Mouse (Mus musculus) MEL (cell line): ENCODE measurements around the gene Rab3a. TPM values are rescaled to one million over a fixed set of nuclear protein-coding genes. Genes with fewer than 3 reads are reported as not detected.

Experiments used
- DNase-seq: peaks from one replicate; pipeline ENCODE4 v3.0.0; 2011; ENCODE audit warnings: low read depth, low spot score
- H3K27ac ChIP-seq: 2 replicates; pipeline ENCODE4 v1.5.1; 2012; ENCODE audit warnings: low read depth, mild to moderate bottlenecking, control low read depth, low read length, moderate library complexity; ENCODE audit not compliant: control insufficient read depth
- H3K27me3 ChIP-seq, 2 experiments: fragments of 150-350 bp in 1 of 2; sonication (generic) in 1 of 2; 2 replicates each; pipeline ENCODE4 v1.6.1; 2012; ENCODE audit warnings: low read length in 2 of 2, mild to moderate bottlenecking in 2 of 2, improper control_type of control experiment in 1 of 2, moderate library complexity in 1 of 2; ENCODE audit not compliant: insufficient read depth in 2 of 2, control insufficient read depth in 1 of 2
- H3K36me3 ChIP-seq, 2 experiments: 2 replicates each; pipeline ENCODE4 v1.6.1; 2012 to 2014; ENCODE audit warnings: low read length in 2 of 2, improper control_type of control experiment in 1 of 2, inconsistent platforms in 1 of 2, mild to moderate bottlenecking in 1 of 2; ENCODE audit not compliant: insufficient read depth in 2 of 2, control insufficient read depth in 1 of 2
- H3K4me1 ChIP-seq, 2 experiments: fragments of 150-350 bp in 1 of 2; sonication (generic) in 1 of 2; 2 replicates each; pipeline ENCODE4 v1.6.1; 2012; ENCODE audit warnings: low read length in 2 of 2, improper control_type of control experiment in 1 of 2, mild to moderate bottlenecking in 1 of 2; ENCODE audit not compliant: insufficient read depth in 2 of 2, control insufficient read depth in 1 of 2
- H3K4me3 ChIP-seq, 2 experiments: fragments of 150-350 bp in 1 of 2; sonication (generic) in 1 of 2; 2 replicates each; pipeline ENCODE4 v1.5.1; 2012; ENCODE audit warnings: low read depth in 2 of 2, low read length in 2 of 2, mild to moderate bottlenecking in 2 of 2, moderate library complexity in 2 of 2, control low read depth in 1 of 2, improper control_type of control experiment in 1 of 2; ENCODE audit not compliant: control insufficient read depth in 1 of 2, insufficient read depth in 1 of 2
- H3K79me2 ChIP-seq: 2 replicates; pipeline ENCODE4 v1.6.1; 2012; ENCODE audit warnings: mild to moderate bottlenecking, low read length, moderate library complexity; ENCODE audit not compliant: control insufficient read depth, poor library complexity, insufficient read depth
- H3K9ac ChIP-seq: 2 replicates; pipeline ENCODE4 v1.6.1; 2012; ENCODE audit warnings: low read depth, mild to moderate bottlenecking, control low read depth, low read length, moderate library complexity; ENCODE audit not compliant: control insufficient read depth, poor library complexity, severe bottlenecking
- H3K9me3 ChIP-seq: fragments of 150-350 bp; sonication (generic); replicated peaks from 2 replicates; pipeline ENCODE4 v1.6.1; 2012; ENCODE audit warnings: mild to moderate bottlenecking, low read length, improper control_type of control experiment, moderate library complexity; ENCODE audit not compliant: insufficient read depth
- CHD1 ChIP-seq: IDR thresholded peaks from 2 replicates; pipeline ENCODE4 v1.6.1; 2012; ENCODE audit warnings: low read depth, mild to moderate bottlenecking, inconsistent platforms, low read length, improper control_type of control experiment
- E2F4 ChIP-seq: IDR thresholded peaks from 2 replicates; pipeline ENCODE4 v1.6.1; 2011; ENCODE audit warnings: low read depth, low read length, improper control_type of control experiment, borderline replicate concordance
- EP300 ChIP-seq, 2 experiments: IDR thresholded peaks; 2 replicates each; pipeline ENCODE4 v1.6.1; 2011; ENCODE audit warnings: improper control_type of control experiment in 2 of 2, low read length in 2 of 2, low read depth in 1 of 2, mild to moderate bottlenecking in 1 of 2
- ETS1 ChIP-seq: IDR thresholded peaks from 2 replicates; pipeline ENCODE4 v1.6.1; 2012; ENCODE audit warnings: low read depth, mild to moderate bottlenecking, inconsistent platforms, low read length, improper control_type of control experiment, moderate library complexity
- GATA1 ChIP-seq: IDR thresholded peaks from 2 replicates; pipeline ENCODE4 v1.6.1; 2011; ENCODE audit warnings: low read depth, low read length, improper control_type of control experiment
- HCFC1 ChIP-seq: IDR thresholded peaks from 2 replicates; pipeline ENCODE4 v1.6.1; 2012; ENCODE audit warnings: low read depth, mild to moderate bottlenecking, inconsistent platforms, low read length, improper control_type of control experiment, moderate library complexity
- KAT2A ChIP-seq: conservative IDR thresholded peaks from 2 replicates; pipeline ENCODE4 v1.6.1; 2012; ENCODE audit warnings: low read depth, low read length, improper control_type of control experiment, inconsistent platforms
- MAFK ChIP-seq: IDR thresholded peaks from 2 replicates; pipeline ENCODE4 v1.6.1; 2011; ENCODE audit warnings: low read depth, mild to moderate bottlenecking, low read length, improper control_type of control experiment, borderline replicate concordance
- MAX ChIP-seq: IDR thresholded peaks from 2 replicates; pipeline ENCODE4 v1.6.1; 2011; ENCODE audit warnings: low read length, improper control_type of control experiment
- NELFE ChIP-seq: IDR thresholded peaks from 2 replicates; pipeline ENCODE4 v1.6.1; 2011; ENCODE audit warnings: low read depth, low read length, improper control_type of control experiment
- POLR2A ChIP-seq, 2 experiments: IDR thresholded peaks; 2 replicates each; pipeline ENCODE4 v1.6.1; 2011 to 2012; ENCODE audit warnings: low read length in 2 of 2, mild to moderate bottlenecking in 2 of 2, control low read depth in 1 of 2, improper control_type of control experiment in 1 of 2, low read depth in 1 of 2, moderate library complexity in 1 of 2; ENCODE audit not compliant: control insufficient read depth in 1 of 2, insufficient read depth in 1 of 2, poor library complexity in 1 of 2
- POLR2AphosphoS2 ChIP-seq: IDR thresholded peaks from 2 replicates; pipeline ENCODE4 v1.6.1; 2011; ENCODE audit warnings: low read length, improper control_type of control experiment
- RCOR1 ChIP-seq: IDR thresholded peaks from 2 replicates; pipeline ENCODE4 v1.6.1; 2012; ENCODE audit warnings: low read depth, mild to moderate bottlenecking, inconsistent platforms, low read length, improper control_type of control experiment
- USF2 ChIP-seq, 2 experiments: IDR thresholded peaks; 2 replicates each; pipeline ENCODE4 v1.6.1; 2011 to 2012; ENCODE audit warnings: improper control_type of control experiment in 2 of 2, low read length in 2 of 2, borderline replicate concordance in 1 of 2, inconsistent platforms in 1 of 2, low read depth in 1 of 2, mild to moderate bottlenecking in 1 of 2; ENCODE audit not compliant: insufficient read depth in 1 of 2
- ZKSCAN1 ChIP-seq: IDR thresholded peaks from 2 replicates; pipeline ENCODE4 v1.6.1; 2012; ENCODE audit warnings: low read depth, mild to moderate bottlenecking, inconsistent platforms, low read length, improper control_type of control experiment, moderate library complexity
- ZMIZ1 ChIP-seq: IDR thresholded peaks from 2 replicates; pipeline ENCODE4 v1.6.1; 2012; ENCODE audit warnings: low read depth, mild to moderate bottlenecking, inconsistent platforms, low read length, improper control_type of control experiment, moderate library complexity
- ZNF384 ChIP-seq: IDR thresholded peaks from 2 replicates; pipeline ENCODE4 v1.6.1; 2012; ENCODE audit warnings: low read depth, mild to moderate bottlenecking, inconsistent platforms, low read length, improper control_type of control experiment
- polyA plus RNA-seq, 2 experiments: library from polyadenylated mRNA; stranded (reverse) in 1 of 2; unstranded in 1 of 2; fragments of >175 nt in 1 of 2; fragments of >200 nt in 1 of 2; gene quantifications; 2 replicates each; pipeline versions ENCODE4 v1.2.1 to v1.2.4; 2012; ENCODE audit warnings: low replicate concordance in 2 of 2, low read depth in 1 of 2; ENCODE audit not compliant: insufficient read length in 2 of 2, insufficient read depth in 1 of 2, missing spikeins in 1 of 2
- total RNA-seq: library from RNA; depleted of rRNA; stranded (reverse); fragments of 300-350 nt; gene quantifications from 2 replicates; pipeline ENCODE4 v1.2.3, GENCODE M21; 2012

The Rab3a gene
- total and polyA plus RNA-seq, 3 experiments, result 1.8 to 5.6 TPM; not detected in 1

GRCm38 (mm10) chr8:70724216-70724615, 30.3 kb upstream of the Rab3a start:
- Histone ChIP-seq H3K27me3 (no peaks in the 10 kb centered on the region; a peak in 3 of 4 replicates), H3K9ac (no peak overlapping the region), H3K4me3 (no peak overlapping the region), H3K9me3 (no peaks in the 10 kb centered on the region)
- DNase-seq, result no peak
- TF ChIP-seq ZMIZ1 (no peak), ZNF384 (no peak), HCFC1 (no peak), MAFK (no peak), ETS1 (no peak), NELFE (no peak), GATA1 (no peak), RCOR1 (no peak), EP300 (IDR thresholded peaks at IDR 0.05; ENCODE audit: low read depth in 1 of 2, low read length in 2 of 2) (no peak), KAT2A (no peak), POLR2A (IDR thresholded peaks at IDR 0.05; ENCODE audit: control insufficient read depth in 1 of 2, insufficient read depth in 1 of 2, low read depth in 1 of 2, low read length in 2 of 2, poor library complexity in 1 of 2) (no peak), MAX (no peak)
- TF ChIP-seq, all 39 proteins: peak for 0
- no peak overlapping the region for H3K27ac ChIP-seq
- no peaks in the 10 kb centered on the region for H3K36me3 ChIP-seq
- no peaks in the 10 kb centered on the region for H3K79me2 ChIP-seq
- no peaks in the 10 kb centered on the region for H3K4me1 ChIP-seq

DNA sequence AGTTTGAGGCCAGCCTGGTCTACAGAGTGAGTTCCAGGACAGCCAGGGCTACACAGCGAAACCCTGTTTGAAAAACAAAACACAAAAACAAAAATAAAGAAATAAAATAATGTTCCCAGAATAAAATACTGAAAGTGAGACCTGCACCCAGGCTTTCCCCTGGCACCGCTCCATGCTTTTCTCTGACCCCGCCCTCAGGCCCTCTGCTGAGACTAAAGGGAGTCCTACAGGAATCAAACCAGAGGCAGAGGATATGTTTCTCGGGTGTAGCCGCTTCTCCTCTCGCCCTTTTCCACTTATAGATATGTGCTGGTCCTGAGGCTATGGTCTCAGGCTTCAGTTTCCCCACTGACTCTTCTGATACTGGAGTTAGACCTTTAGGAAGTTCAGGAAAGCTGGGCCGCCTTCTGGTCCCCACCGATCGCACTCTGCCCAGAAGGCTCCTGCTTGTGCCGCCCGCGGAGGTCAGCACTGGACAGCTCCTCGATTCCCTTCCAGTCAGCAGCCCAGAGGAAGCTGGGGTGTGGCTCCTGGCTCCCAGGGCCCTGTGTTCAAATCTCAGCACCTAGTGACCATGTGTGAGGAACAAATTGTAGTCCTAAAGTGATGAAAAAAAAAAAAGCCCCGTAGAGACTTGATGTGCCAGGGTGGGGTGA, 28.6 kb upstream of the Rab3a start:
- TF ChIP-seq POLR2AphosphoS2, result no peak
- no peak for TF ChIP-seq EP300 (IDR thresholded peaks at IDR 0.05; ENCODE audit: low read depth in 1 of 2, low read length in 2 of 2)
- TF ChIP-seq USF2 (IDR thresholded peaks at IDR 0.05; ENCODE audit: borderline replicate concordance in 1 of 2, insufficient read depth in 1 of 2, low read depth in 1 of 2, low read length in 2 of 2), result no peak
- TF ChIP-seq ZKSCAN1, result no peak
- TF ChIP-seq CHD1, result no peak
- no peak for TF ChIP-seq E2F4
- Histone ChIP-seq H3K79me2 (no peaks in the 10 kb centered on the region), H3K4me1 (peaks cover 0 to 4% of the 10 kb centered on the region in 2 experiments; a peak in 2 of 4 replicates), H3K4me3 (no peak overlapping the region), H3K36me3 (no peaks in the 10 kb centered on the region), H3K27ac (no peak overlapping the region), H3K9ac (no peak overlapping the region), H3K27me3 (no peaks in the 10 kb centered on the region; a peak in 3 of 4 replicates), H3K9me3 (no peaks in the 10 kb centered on the region)
- no peak for DNase-seq
